Mouse (Mus musculus): ENCODE measurements around the gene Slit3.

The Slit3 gene

DNA sequence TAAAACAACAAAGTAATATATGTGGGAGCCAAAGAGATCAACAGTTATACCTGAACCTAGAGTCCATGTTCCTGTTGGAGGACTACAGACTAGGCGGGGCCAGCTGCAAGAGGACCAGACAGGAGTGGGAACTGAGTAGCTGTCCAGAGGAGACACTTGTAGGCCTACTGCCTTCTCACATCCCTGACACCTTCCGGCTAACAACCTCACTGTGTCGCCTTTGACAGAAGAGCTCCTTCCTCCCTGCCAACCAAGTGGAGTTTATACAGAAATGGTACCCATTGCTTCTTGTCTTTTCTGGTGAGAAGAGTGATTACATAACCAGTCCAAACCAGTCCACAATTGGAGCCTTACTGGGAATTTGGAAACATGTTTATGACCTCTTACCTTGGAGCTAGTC is 3.2 kb upstream of the Slit3 start:
- no peak for TF ChIP-seq POU5F1 (IDR thresholded peaks at IDR 0.05; ENCODE audit: borderline replicate concordance, low read length)
- no peak for TF ChIP-seq NANOG (IDR thresholded peaks at IDR 0.05; ENCODE audit: borderline replicate concordance, low read length)
- TF ChIP-seq CTCF (conservative IDR thresholded peaks at IDR 0.05; ENCODE audit: low read length): no peak
- Histone ChIP-seq H3K36me3 (ENCODE audit: insufficient read depth, low read length) (no peaks in the 10 kb centered on the region), H3K27me3 (ENCODE audit: insufficient read depth, low read length) (peaks cover 33% of the 10 kb centered on the region), H3K9me3 (ENCODE audit: low read length) (no peaks in the 10 kb centered on the region), H3K4me1 (replicated peaks; ENCODE audit: low read depth, low read length) (peaks cover 24% of the 10 kb centered on the region), H3K4me3 (replicated peaks; ENCODE audit: low read length) (no peak overlapping the region)

GRCm38 (mm10) chr11:35118731-35119130 is 2.3 kb upstream of the Slit3 start:
- Histone ChIP-seq H3K4me3 (replicated peaks; ENCODE audit: low read length) (no peak overlapping the region), H3K36me3 (ENCODE audit: insufficient read depth, low read length) (no peaks in the 10 kb centered on the region), H3K9me3 (ENCODE audit: low read length) (no peaks in the 10 kb centered on the region), H3K27me3 (ENCODE audit: insufficient read depth, low read length) (peaks cover 41% of the 10 kb centered on the region), H3K4me1 (replicated peaks; ENCODE audit: low read depth, low read length) (peaks cover 21% of the 10 kb centered on the region)
- TF ChIP-seq NANOG (IDR thresholded peaks at IDR 0.05; ENCODE audit: borderline replicate concordance, low read length): no peak
- no peak for TF ChIP-seq POU5F1 (IDR thresholded peaks at IDR 0.05; ENCODE audit: borderline replicate concordance, low read length)
- no peak for TF ChIP-seq CTCF (conservative IDR thresholded peaks at IDR 0.05; ENCODE audit: low read length)

- H3K27me3 ChIP-seq (ENCODE audit: insufficient read depth, low read length): peaks cover 47% of the 10 kb centered on the region
- H3K4me1 ChIP-seq (replicated peaks; ENCODE audit: low read depth, low read length): peaks cover 21% of the 10 kb centered on the region
- H3K9me3 ChIP-seq (ENCODE audit: low read length): no peaks in the 10 kb centered on the region
- no peak overlapping the region for H3K4me3 ChIP-seq (replicated peaks; ENCODE audit: low read length)
- peak; percentile 72 for TF ChIP-seq CTCF (conservative IDR thresholded peaks at IDR 0.05; ENCODE audit: low read length)
- no peak for TF ChIP-seq POU5F1 (IDR thresholded peaks at IDR 0.05; ENCODE audit: borderline replicate concordance, low read length)
- no peak for TF ChIP-seq NANOG (IDR thresholded peaks at IDR 0.05; ENCODE audit: borderline replicate concordance, low read length)
- no peaks in the 10 kb centered on the region for H3K36me3 ChIP-seq (ENCODE audit: insufficient read depth, low read length)
Observed at GRCm38 (mm10) chr11:35119360-35119759, 1.7 kb upstream of the Slit3 start.

GRCm38 (mm10) chr11:35120076-35120475 is 948 bp upstream of the Slit3 start:
- no peak overlapping the region for H3K4me3 ChIP-seq (replicated peaks; ENCODE audit: low read length)
- no peaks in the 10 kb centered on the region for H3K36me3 ChIP-seq (ENCODE audit: insufficient read depth, low read length)
- peaks cover 51% of the 10 kb centered on the region for H3K27me3 ChIP-seq (ENCODE audit: insufficient read depth, low read length)
- peaks cover 26% of the 10 kb centered on the region for H3K4me1 ChIP-seq (replicated peaks; ENCODE audit: low read depth, low read length)
- H3K9me3 ChIP-seq (ENCODE audit: low read length): no peaks in the 10 kb centered on the region
- TF ChIP-seq NANOG (IDR thresholded peaks at IDR 0.05; ENCODE audit: borderline replicate concordance, low read length) (no peak), POU5F1 (IDR thresholded peaks at IDR 0.05; ENCODE audit: borderline replicate concordance, low read length) (no peak), CTCF (conservative IDR thresholded peaks at IDR 0.05; ENCODE audit: low read length) (no peak)

GRCm38 (mm10) chr11:35121611-35121959 is 561 bp downstream of the Slit3 start:
- Histone ChIP-seq H3K4me1 (replicated peaks; ENCODE audit: low read depth, low read length) (peaks cover 34% of the 10 kb centered on the region), H3K4me3 (replicated peaks; ENCODE audit: low read length) (peak overlapping the region; percentile 84), H3K9me3 (ENCODE audit: low read length) (no peaks in the 10 kb centered on the region), H3K36me3 (ENCODE audit: insufficient read depth, low read length) (no peaks in the 10 kb centered on the region), H3K27me3 (ENCODE audit: insufficient read depth, low read length) (peaks cover 49% of the 10 kb centered on the region)
- TF ChIP-seq NANOG (IDR thresholded peaks at IDR 0.05; ENCODE audit: borderline replicate concordance, low read length) (no peak), POU5F1 (IDR thresholded peaks at IDR 0.05; ENCODE audit: borderline replicate concordance, low read length) (no peak), CTCF (conservative IDR thresholded peaks at IDR 0.05; ENCODE audit: low read length) (no peak)

DNA sequence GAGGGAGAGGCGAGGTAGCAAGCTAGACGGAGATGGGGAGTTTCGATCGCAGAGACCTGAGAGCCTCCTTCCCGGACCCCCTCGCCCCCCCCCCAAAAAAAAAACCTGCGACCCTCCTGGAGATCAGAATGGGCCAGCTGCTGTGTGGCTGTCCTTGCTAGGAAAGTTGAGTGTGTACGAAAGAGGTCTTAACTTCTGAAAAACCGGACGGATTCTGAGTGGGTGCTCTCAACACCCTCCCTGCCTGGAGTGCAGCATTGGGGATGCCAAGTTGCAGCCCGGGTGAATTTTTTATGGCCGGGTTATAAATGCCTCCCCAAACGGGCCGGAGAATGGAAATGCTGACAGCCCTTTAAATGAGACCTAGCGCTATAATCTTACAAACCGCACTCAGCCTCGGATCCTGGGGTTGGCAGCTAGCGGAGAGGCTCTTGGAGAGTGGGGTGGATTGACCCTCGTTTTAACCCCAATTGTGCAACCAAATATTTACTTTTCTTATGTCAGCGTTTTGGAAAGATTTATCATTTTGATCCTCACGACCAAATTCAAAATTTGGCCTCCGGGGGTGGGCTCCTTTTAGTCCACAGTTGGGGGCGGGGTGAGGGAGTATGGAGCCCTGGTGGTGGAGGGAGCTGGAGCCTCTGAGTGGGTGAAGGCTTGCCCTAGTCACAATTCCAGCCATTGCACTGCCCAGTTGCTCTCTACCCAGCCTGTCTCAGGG is 1.2 kb downstream of the Slit3 start:
- TF ChIP-seq POU5F1 (IDR thresholded peaks at IDR 0.05; ENCODE audit: borderline replicate concordance, low read length) (no peak), NANOG (IDR thresholded peaks at IDR 0.05; ENCODE audit: borderline replicate concordance, low read length) (no peak), CTCF (conservative IDR thresholded peaks at IDR 0.05; ENCODE audit: low read length) (no peak)

GRCm38 (mm10) chr11:35124489-35125107 is 3.6 kb downstream of the Slit3 start:
- no peaks in the 10 kb centered on the region for H3K9me3 ChIP-seq (ENCODE audit: low read length)
- H3K4me1 ChIP-seq (replicated peaks; ENCODE audit: low read depth, low read length): peaks cover 31% of the 10 kb centered on the region
- TF ChIP-seq NANOG (IDR thresholded peaks at IDR 0.05; ENCODE audit: borderline replicate concordance, low read length) (no peak), CTCF (conservative IDR thresholded peaks at IDR 0.05; ENCODE audit: low read length) (no peak), POU5F1 (IDR thresholded peaks at IDR 0.05; ENCODE audit: borderline replicate concordance, low read length) (no peak)
- no peaks in the 10 kb centered on the region for H3K36me3 ChIP-seq (ENCODE audit: insufficient read depth, low read length)
- peaks cover 43% of the 10 kb centered on the region for H3K27me3 ChIP-seq (ENCODE audit: insufficient read depth, low read length)
- no peak overlapping the region for H3K4me3 ChIP-seq (replicated peaks; ENCODE audit: low read length)

More for the DNA sequence above, 1.2 kb downstream of the Slit3 start:
- peaks cover 49% of the 10 kb centered on the region for H3K27me3 ChIP-seq (ENCODE audit: insufficient read depth, low read length)
- H3K4me3 ChIP-seq (replicated peaks; ENCODE audit: low read length): peak overlapping the region; percentile 84
- no peaks in the 10 kb centered on the region for H3K36me3 ChIP-seq (ENCODE audit: insufficient read depth, low read length)
- peaks cover 34% of the 10 kb centered on the region for H3K4me1 ChIP-seq (replicated peaks; ENCODE audit: low read depth, low read length)
- no peaks in the 10 kb centered on the region for H3K9me3 ChIP-seq (ENCODE audit: low read length)

- H3K4me3 ChIP-seq (replicated peaks; ENCODE audit: low read length): no peak overlapping the region
- peaks cover 31% of the 10 kb centered on the region for H3K4me1 ChIP-seq (replicated peaks; ENCODE audit: low read depth, low read length)
- no peaks in the 10 kb centered on the region for H3K9me3 ChIP-seq (ENCODE audit: low read length)
- TF ChIP-seq CTCF (conservative IDR thresholded peaks at IDR 0.05; ENCODE audit: low read length) (no peak), NANOG (IDR thresholded peaks at IDR 0.05; ENCODE audit: borderline replicate concordance, low read length) (no peak), POU5F1 (IDR thresholded peaks at IDR 0.05; ENCODE audit: borderline replicate concordance, low read length) (no peak)
- peaks cover 42% of the 10 kb centered on the region for H3K27me3 ChIP-seq (ENCODE audit: insufficient read depth, low read length)
- no peaks in the 10 kb centered on the region for H3K36me3 ChIP-seq (ENCODE audit: insufficient read depth, low read length)
Observed at GRCm38 (mm10) chr11:35125108-35125490, 4.1 kb downstream of the Slit3 start.

Measured in E14TG2a.4 (cell line).